Mouse (Mus musculus): ENCODE data around the gene Cracr2a. TPM values are rescaled to one million over a fixed set of nuclear protein-coding genes. Genes with fewer than 3 reads are reported as not detected.
"Not testable (repeated sequence)": the region's sequence is repeated elsewhere in the genome, so short reads cannot be mapped to it uniquely, and the experiment has no call there.

The Cracr2a gene
- 1 to 10 TPM; 1.7 to 3.2 TPM for total RNA-seq (2021)
- long read RNA-seq, experiment 1: 0 reads
- long read RNA-seq, experiment 2: 0 reads

GRCm38 (mm10) chr6:127561231-127562020 is at the start of gene Cracr2a:
TSS of gene Cracr2a (plus strand) at chr6:127561338.
- DNase-seq: peak; percentile 87

- DNase-seq: not testable (repeated sequence)
Observed at GRCm38 (mm10) chr6:127513776-127514175, 47.4 kb upstream of the Cracr2a start.

- DNase-seq: peak; percentile 28
Observed at GRCm38 (mm10) chr6:127521176-127521575, 40.0 kb upstream of the Cracr2a start.

- DNase-seq: no peak
Observed at GRCm38 (mm10) chr6:127522326-127522725, 38.8 kb upstream of the Cracr2a start.

GRCm38 (mm10) chr6:127524442-127524841 is 36.7 kb upstream of the Cracr2a start:
- peak; percentile 77 for DNase-seq

- no peak for DNase-seq
Observed at GRCm38 (mm10) chr6:127528625-127529024, 32.5 kb upstream of the Cracr2a start.

DNA sequence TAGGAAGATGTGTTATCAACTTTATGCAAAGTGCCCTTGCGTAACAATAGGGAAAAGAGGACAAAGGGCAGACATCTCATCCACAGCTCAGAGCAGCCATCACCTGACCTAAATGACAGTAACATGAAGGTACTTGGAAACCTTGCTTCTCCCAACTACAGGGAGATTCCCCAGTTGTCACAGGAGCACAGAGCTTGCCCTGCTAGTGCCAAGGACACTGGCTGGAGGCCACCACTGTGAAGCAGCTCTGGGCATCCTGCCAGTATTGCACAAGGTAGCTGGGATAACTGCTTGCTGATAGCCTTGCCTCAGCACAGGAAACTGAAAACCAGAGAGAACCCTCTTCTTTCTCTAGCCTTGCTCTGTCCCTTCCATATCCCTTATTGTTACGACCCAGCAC is 31.7 kb upstream of the Cracr2a start:
- peak; percentile 97 for DNase-seq

- DNase-seq: no peak
Observed at GRCm38 (mm10) chr6:127530206-127530605, 30.9 kb upstream of the Cracr2a start.

DNA sequence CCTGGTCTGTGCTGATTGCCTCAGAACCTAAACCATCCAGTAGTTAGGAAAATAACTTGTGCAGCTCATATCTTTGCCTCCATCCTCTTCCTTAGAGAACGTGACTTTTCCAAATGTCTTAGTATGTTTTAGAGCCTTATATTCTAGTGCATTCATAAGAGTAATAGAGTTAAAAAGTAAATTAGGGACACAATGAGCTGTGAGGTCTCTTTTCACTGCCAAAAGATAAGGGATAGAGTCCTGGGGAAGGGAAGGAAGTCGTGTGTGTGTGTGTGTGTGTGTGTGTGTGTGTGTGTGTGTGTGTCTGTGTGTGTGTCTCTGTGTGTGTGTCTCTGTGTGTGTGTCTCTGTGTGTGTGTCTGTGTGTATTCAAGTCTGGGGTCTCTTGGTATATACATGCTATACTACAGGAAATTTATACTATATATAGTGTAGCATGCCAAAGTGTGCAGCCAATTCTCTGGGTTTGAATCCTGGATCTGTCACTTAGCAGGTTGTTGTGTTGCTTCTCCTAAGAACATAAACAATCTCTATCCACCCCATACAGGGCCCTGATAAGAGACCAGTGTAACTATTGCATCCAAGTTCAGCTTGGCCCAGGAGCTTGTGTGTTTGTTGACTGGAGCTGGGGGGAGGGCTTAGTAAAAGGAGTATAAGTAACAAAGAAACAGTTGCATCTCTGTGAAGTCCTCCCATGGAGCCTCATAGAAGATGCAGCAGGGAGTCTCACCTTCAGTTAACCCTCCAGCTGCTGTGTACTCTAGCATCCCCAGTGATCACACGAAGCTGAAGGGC is 29.5 kb upstream of the Cracr2a start:
- DNase-seq: no peak

- no peak for DNase-seq
Observed at GRCm38 (mm10) chr6:127532304-127532703, 28.8 kb upstream of the Cracr2a start.

DNA sequence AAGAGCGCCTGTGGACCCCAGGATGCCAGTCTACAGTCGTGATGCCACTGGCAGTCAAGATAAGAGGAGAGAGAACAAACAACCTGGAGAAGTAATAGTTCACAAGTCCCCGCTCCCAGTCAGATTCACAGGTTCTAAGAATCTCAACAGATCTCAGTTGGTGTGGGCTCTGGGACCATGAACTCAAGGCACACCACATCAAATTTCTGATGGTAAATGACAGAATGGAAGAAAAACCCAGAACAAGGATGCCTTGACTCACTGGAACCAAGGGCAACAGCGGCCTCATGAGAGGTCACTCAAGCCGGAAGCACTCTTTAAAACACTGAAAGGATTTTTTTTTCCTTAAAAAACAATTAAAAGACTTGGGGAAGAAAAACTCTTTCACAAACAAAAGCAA is 27.4 kb upstream of the Cracr2a start:
- no peak for DNase-seq

- no peak for DNase-seq
Observed at GRCm38 (mm10) chr6:127537035-127537434, 24.1 kb upstream of the Cracr2a start.

- DNase-seq: no peak
Observed at GRCm38 (mm10) chr6:127538118-127538517, 23.0 kb upstream of the Cracr2a start.

- DNase-seq: no peak
Observed at GRCm38 (mm10) chr6:127539226-127539625, 21.9 kb upstream of the Cracr2a start.

GRCm38 (mm10) chr6:127539659-127540058 is 21.5 kb upstream of the Cracr2a start:
- no peak for DNase-seq

- no peak for DNase-seq
Observed at GRCm38 (mm10) chr6:127540517-127540916, 20.6 kb upstream of the Cracr2a start.

DNA sequence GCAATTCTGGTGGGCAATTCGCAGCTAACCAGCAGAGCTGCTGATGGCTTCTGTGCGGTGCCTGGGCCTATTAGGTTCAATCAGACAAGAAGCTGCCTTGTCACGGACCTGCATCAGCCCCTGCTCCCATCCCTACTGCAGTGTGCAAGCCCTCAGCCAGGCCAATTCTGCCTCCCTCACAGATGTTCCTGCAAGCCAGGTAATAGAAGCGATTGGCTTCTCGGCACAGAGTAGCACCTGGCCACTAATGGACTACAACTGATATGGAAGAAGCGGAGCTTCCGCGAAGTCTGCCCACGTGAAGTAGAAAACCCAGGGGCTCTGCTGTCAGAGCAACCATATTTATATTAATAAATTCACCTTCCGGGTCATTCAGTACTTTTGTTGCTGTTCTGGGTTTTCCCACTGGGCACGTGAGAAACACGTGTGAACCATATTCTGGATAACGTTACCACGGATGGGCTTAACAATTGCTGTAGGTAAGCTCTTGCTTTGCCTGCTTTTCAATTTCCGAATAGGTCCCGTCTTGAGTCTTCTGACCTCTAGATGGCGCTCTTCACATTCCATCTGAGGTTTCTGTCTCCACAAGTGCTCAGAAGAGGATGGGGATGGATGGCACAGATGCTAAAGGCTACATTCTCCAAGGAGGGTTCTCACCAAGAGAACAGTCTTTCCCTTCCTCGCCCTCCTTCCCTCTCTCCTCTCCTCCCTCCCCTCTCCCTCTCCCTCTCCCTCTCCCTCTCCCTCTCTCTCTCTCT is 19.3 kb upstream of the Cracr2a start:
- peak; percentile 70 for DNase-seq

DNA sequence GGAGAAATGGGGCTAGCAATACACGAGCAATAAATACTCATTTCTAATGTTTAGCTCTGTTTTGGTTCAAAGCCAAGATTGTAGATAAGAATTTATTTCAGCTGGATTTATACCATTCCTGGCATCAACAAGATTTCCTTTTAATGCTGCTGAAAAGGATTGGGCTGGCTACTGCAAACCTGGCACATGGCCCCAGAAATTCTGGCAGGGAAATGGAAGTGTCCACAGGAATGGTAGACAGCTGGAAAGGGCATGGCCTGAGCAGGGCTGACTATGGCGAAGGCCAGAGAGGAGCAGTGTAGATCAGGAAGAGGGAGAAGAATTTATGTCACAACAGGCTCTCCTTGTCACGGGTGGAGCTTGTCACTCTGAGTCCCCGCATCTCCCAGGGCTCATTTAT is 14.5 kb upstream of the Cracr2a start:
- DNase-seq: peak; percentile 81

DNA sequence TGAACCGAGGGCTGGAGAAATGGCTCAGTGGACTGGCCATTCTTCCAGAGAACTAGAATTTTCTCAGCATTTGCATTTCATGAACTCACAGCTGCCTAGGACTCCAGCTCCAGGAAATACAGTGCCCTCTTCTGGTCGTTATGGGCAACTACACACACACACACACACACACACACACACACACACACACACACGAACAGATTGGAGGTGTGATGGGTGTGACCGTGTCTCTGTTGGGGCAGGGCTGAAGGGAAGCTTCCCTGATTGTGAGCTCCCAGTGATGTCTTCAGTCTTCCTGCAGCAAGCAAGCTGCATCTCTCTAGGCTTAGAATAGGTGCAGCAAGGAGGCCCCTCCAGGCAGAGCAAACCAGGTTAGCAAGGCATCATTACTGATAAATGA is 8.2 kb upstream of the Cracr2a start:
- DNase-seq: no peak

DNA sequence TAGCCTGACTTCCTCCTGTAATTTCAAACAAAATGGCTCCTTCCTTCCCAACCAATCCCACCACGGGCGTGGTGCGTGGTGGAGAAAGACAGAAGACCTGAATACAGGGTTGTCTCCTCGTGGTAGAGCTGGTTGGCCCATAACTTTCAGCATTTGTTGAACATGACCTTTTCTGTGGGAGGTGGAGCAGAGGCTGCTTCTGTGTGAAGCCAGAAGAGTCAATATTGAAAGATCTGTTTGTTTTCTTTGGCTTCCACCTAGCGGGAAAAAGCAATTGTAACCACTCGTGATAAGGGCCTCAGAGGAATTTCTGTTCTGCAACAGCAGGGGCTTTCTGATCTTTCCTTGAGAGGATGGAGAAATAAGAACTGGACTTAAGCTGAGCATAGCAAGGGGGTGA is 5.6 kb upstream of the Cracr2a start:
- no peak for DNase-seq

- no peak for DNase-seq
Observed at GRCm38 (mm10) chr6:127560872-127561230, 287 bp upstream of the Cracr2a start.

DNA sequence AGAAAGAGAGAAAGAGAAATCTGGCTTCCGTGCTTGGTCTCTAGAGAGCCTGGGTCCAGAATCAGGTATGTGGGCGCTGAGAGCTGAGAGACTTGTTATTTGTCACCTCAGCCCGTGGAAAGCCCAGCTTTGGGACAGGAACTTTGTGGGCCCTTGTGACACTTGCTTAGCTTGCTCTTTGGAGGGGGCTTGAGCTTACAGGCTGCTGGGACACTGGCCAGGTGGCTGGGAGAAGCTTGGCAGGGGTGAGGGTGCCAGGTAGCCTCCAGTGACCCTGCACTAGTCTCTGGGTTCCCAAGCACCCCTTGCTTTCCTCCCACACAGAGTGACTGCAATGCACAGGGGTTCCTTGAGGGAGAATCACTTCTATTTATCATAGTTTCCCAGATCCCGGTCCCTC is 2.4 kb downstream of the Cracr2a start:
- DNase-seq: no peak
